Mouse (Mus musculus) hindbrain, postnatal 0 days (tissue): Measurements from ENCODE around the gene Ripor2. TPM values are rescaled to one million over a fixed set of nuclear protein-coding genes. Genes with fewer than 3 reads are reported as not detected.

Experiments used
- ATAC-seq: fragments of 200-750 bp; cut with Nextera tagmentation; 2 replicates; pipeline ENCODE4 v1.8.0; 2017; ENCODE audit warnings: mild to moderate bottlenecking, moderate TSS enrichment, moderate library complexity
- DNase-seq: peaks from one replicate; pipeline ENCODE4 v3.0.0-alpha.2; 2015; ENCODE audit warnings: low spot score
- H3K27ac ChIP-seq: fragments of 300-500 bp; sonication (generic); 2 replicates; pipeline ENCODE4 v1.5.1; 2014; ENCODE audit warnings: mild to moderate bottlenecking
- H3K27me3 ChIP-seq: fragments of 300-500 bp; sonication (generic); 2 replicates; pipeline ENCODE4 v1.6.1; 2014; ENCODE audit warnings: low read length, mixed read lengths; ENCODE audit not compliant: insufficient read depth
- H3K36me3 ChIP-seq: fragments of 300-500 bp; sonication (generic); 2 replicates; pipeline ENCODE4 v1.6.1; 2014; ENCODE audit warnings: low read length, mixed read lengths; ENCODE audit not compliant: insufficient read depth
- H3K4me1 ChIP-seq: fragments of 300-500 bp; sonication (generic); 2 replicates; pipeline ENCODE4 v1.6.1; 2014; ENCODE audit warnings: antibody characterized with exemption, low read length, mixed read lengths; ENCODE audit not compliant: insufficient read depth
- H3K4me2 ChIP-seq: fragments of 300-500 bp; sonication (generic); 2 replicates; pipeline ENCODE4 v1.6.1; 2014; ENCODE audit warnings: low read depth, mild to moderate bottlenecking, low read length, moderate library complexity, mixed read lengths
- H3K4me3 ChIP-seq: fragments of 300-500 bp; sonication (generic); 2 replicates; pipeline ENCODE4 v1.5.1; 2014; ENCODE audit warnings: low read length
- H3K9ac ChIP-seq: fragments of 300-500 bp; sonication (generic); replicated peaks from 2 replicates; pipeline ENCODE4 v1.6.1; 2014; ENCODE audit warnings: mild to moderate bottlenecking, low read length, moderate library complexity, mixed read lengths
- H3K9me3 ChIP-seq: fragments of 300-500 bp; sonication (generic); 2 replicates; pipeline ENCODE4 v1.6.1; 2016; ENCODE audit warnings: low read length, mixed read lengths
- CTCF ChIP-seq: IDR thresholded peaks from 2 replicates; pipeline ENCODE4 v1.5.1; 2016; ENCODE audit warnings: antibody characterized with exemption, control low read depth, low read depth
- WGBS: fragments of 180-500 bp; shearing (Covaris S2); extraction: QIAGEN DNeasy Blood & Tissue Kit; methylation state at CpG from one replicate; pipeline ENCODE4 v1.1.7; 2014; 5-methylcytosine and 5-hydroxymethylcytosine counted together
- polyA plus RNA-seq: library from polyadenylated mRNA; unstranded; fragments of >200 nt; fragmentation: Nextera tagmentation; extraction: Ambion mirVana; gene quantifications from 2 replicates; pipeline ENCODE4 v1.2.1, GENCODE M21; 2015
- total RNA-seq: library from RNA; depleted of rRNA; stranded (reverse); fragments of >200 nt; gene quantifications from 2 replicates; pipeline ENCODE4 v1.2.3, GENCODE M21; 2014

Ripor2 gene
- total and polyA plus RNA-seq, 2 experiments from 2014 or later: 12.5 to 32.9 TPM

GRCm38 (mm10) chr13:24594303-24594702 is 12.3 kb downstream of the Ripor2 start:
- H3K27ac ChIP-seq: no peak overlapping the region
- 73% methylated on average over 3 of the region's 3 CpGs for WGBS
- no peaks in the 10 kb centered on the region for H3K9me3 ChIP-seq
- no peak overlapping the region for H3K4me3 ChIP-seq
- H3K36me3 ChIP-seq: no peaks in the 10 kb centered on the region
- H3K9ac ChIP-seq: no peak overlapping the region
- ATAC-seq (no peak), DNase-seq (no peak)
- no peak for TF ChIP-seq CTCF
- no peak overlapping the region for H3K4me2 ChIP-seq
- no peaks in the 10 kb centered on the region for H3K27me3 ChIP-seq
- H3K4me1 ChIP-seq: no peaks in the 10 kb centered on the region

GRCm38 (mm10) chr13:24599631-24600041 is 17.6 kb downstream of the Ripor2 start:
- Histone ChIP-seq H3K27me3 (no peaks in the 10 kb centered on the region), H3K4me3 (no peak overlapping the region), H3K27ac (no peak overlapping the region), H3K9ac (no peak overlapping the region), H3K4me1 (0 out of 2 replicates have a peak, but pooled peaks cover 5% of the 10 kb centered on the region), H3K9me3 (no peaks in the 10 kb centered on the region), H3K4me2 (no peak overlapping the region), H3K36me3 (no peaks in the 10 kb centered on the region)
- 89% methylated on average over 11 of the region's 11 CpGs for WGBS
- DNase-seq: no peak
- no peak for ATAC-seq
- TF ChIP-seq CTCF: no peak

GRCm38 (mm10) chr13:24602978-24603377 is 21.0 kb downstream of the Ripor2 start:
- Histone ChIP-seq H3K9me3 (no peaks in the 10 kb centered on the region), H3K4me1 (0 out of 2 replicates have a peak, but pooled peaks cover 8% of the 10 kb centered on the region), H3K9ac (no peak overlapping the region), H3K27ac (no peak overlapping the region), H3K36me3 (no peaks in the 10 kb centered on the region), H3K4me3 (no peak overlapping the region), H3K27me3 (no peaks in the 10 kb centered on the region), H3K4me2 (no peak overlapping the region)
- DNase-seq: no peak
- no peak for ATAC-seq
- no peak for TF ChIP-seq CTCF
- WGBS: 21% methylated on average over 4 of the region's 4 CpGs

GRCm38 (mm10) chr13:24603591-24604009 is 21.6 kb downstream of the Ripor2 start:
- no peaks in the 10 kb centered on the region for H3K36me3 ChIP-seq
- H3K9ac ChIP-seq: no peak overlapping the region
- DNase-seq (no peak), ATAC-seq (no peak; the same call in 1 of the 2 replicates)
- no peak overlapping the region for H3K27ac ChIP-seq
- H3K4me2 ChIP-seq: no peak overlapping the region
- no peak for TF ChIP-seq CTCF
- no peaks in the 10 kb centered on the region for H3K9me3 ChIP-seq
- 28% methylated on average over 11 of the region's 11 CpGs for WGBS
- H3K4me1 ChIP-seq: 0 out of 2 replicates have a peak, but pooled peaks cover 8% of the 10 kb centered on the region
- no peak overlapping the region for H3K4me3 ChIP-seq
- H3K27me3 ChIP-seq: no peaks in the 10 kb centered on the region

GRCm38 (mm10) chr13:24604096-24604495 is 22.1 kb downstream of the Ripor2 start:
- no peak overlapping the region for H3K4me3 ChIP-seq
- no peak overlapping the region for H3K9ac ChIP-seq
- no peaks in the 10 kb centered on the region for H3K36me3 ChIP-seq
- H3K4me2 ChIP-seq: no peak overlapping the region
- no peaks in the 10 kb centered on the region for H3K27me3 ChIP-seq
- H3K27ac ChIP-seq: no peak overlapping the region
- DNase-seq: no peak
- ATAC-seq: peak; percentile 1; the same call in 1 of the 2 replicates
- H3K4me1 ChIP-seq: 0 out of 2 replicates have a peak, but pooled peaks cover 8% of the 10 kb centered on the region
- no peak for TF ChIP-seq CTCF
- H3K9me3 ChIP-seq: no peaks in the 10 kb centered on the region
- WGBS: 39% methylated on average over 3 of the region's 4 CpGs

GRCm38 (mm10) chr13:24604761-24605591 is 23.0 kb downstream of the Ripor2 start:
- H3K4me1 ChIP-seq: 0 out of 2 replicates have a peak, but pooled peaks cover 8% of the 10 kb centered on the region
- peak overlapping the region; percentile 36 for H3K27ac ChIP-seq
- H3K4me3 ChIP-seq: peak overlapping the region; percentile 23
- 5% methylated on average over 20 of the region's 20 CpGs for WGBS
- no peak for TF ChIP-seq CTCF
- no peak overlapping the region; the same call in 1 of the 2 replicates for H3K9ac ChIP-seq
- DNase-seq (peak; percentile 47), ATAC-seq (peak; percentile 75)
- H3K27me3 ChIP-seq: no peaks in the 10 kb centered on the region
- no peaks in the 10 kb centered on the region for H3K9me3 ChIP-seq
- peak overlapping the region; percentile 55 for H3K4me2 ChIP-seq
- no peaks in the 10 kb centered on the region for H3K36me3 ChIP-seq

GRCm38 (mm10) chr13:24605755-24606154 is 23.8 kb downstream of the Ripor2 start:
- peak; percentile 73 for ATAC-seq

More at GRCm38 (mm10) chr13:24605755-24606154, 23.8 kb downstream of the Ripor2 start:
- Histone ChIP-seq H3K9me3 (no peaks in the 10 kb centered on the region), H3K4me3 (no peak overlapping the region), H3K36me3 (no peaks in the 10 kb centered on the region), H3K9ac (no peak overlapping the region), H3K4me2 (no peak overlapping the region), H3K27ac (no peak overlapping the region), H3K27me3 (no peaks in the 10 kb centered on the region), H3K4me1 (0 out of 2 replicates have a peak, but pooled peaks cover 8% of the 10 kb centered on the region)
- 51% methylated on average over 5 of the region's 5 CpGs for WGBS
- peak; percentile 27 for DNase-seq
- TF ChIP-seq CTCF: no peak
